Mouse (Mus musculus): Measurements from ENCODE around the gene Mtfr1l.

GRCm38 (mm10) chr4:134579212-134579611 lies 44.0 kb upstream of the Mtfr1l start:
- TF ChIP-seq CTCF (IDR thresholded peaks at IDR 0.05; ENCODE audit: low read depth, low read length) (no peak), POLR2AphosphoS5 (IDR thresholded peaks at IDR 0.05; ENCODE audit: insufficient replicate concordance, low read depth, low read length) (no peak), GATA1 (IDR thresholded peaks at IDR 0.05; ENCODE audit: borderline replicate concordance, low read length) (no peak)
